Mouse (Mus musculus) C2C12 (cell line): ENCODE results near the gene Ss18l2. TPM values are rescaled to one million over a fixed set of nuclear protein-coding genes. Genes with fewer than 3 reads are reported as not detected.

Experiments used
- H3K27me3 ChIP-seq: one replicate; pipeline ENCODE4 v1.6.1; 2011; ENCODE audit not compliant: control insufficient read depth, insufficient read depth, insufficient read length
- H3K36me3 ChIP-seq: one replicate; pipeline ENCODE4 v1.6.1; 2011; ENCODE audit not compliant: control insufficient read depth, insufficient read depth
- H3K4me3 ChIP-seq: one replicate; pipeline ENCODE4 v1.5.1; 2011; ENCODE audit warnings: mild to moderate bottlenecking, control low read depth; ENCODE audit not compliant: poor library complexity, insufficient read depth, severe bottlenecking
- H3K79me2 ChIP-seq: one replicate; pipeline ENCODE4 v1.6.1; 2011; ENCODE audit not compliant: control insufficient read depth, insufficient read depth
- H3K79me3 ChIP-seq: one replicate; pipeline ENCODE4 v1.6.1; 2011; ENCODE audit warnings: low read depth, control low read depth
- H3ac ChIP-seq: one replicate; pipeline ENCODE3; 2011; ENCODE audit warnings: low read depth; ENCODE audit not compliant: control insufficient read depth, insufficient read length
- CEBPB ChIP-seq: IDR thresholded peaks from one replicate; pipeline ENCODE4 v1.6.1; 2011; ENCODE audit warnings: low read depth, mild to moderate bottlenecking, control low read depth, moderate library complexity
- CTCF ChIP-seq: IDR thresholded peaks from one replicate; pipeline ENCODE4 v1.5.1; 2011; ENCODE audit not compliant: control insufficient read depth, insufficient read depth, insufficient read length
- FOSL1 ChIP-seq: IDR thresholded peaks from one replicate; pipeline ENCODE4 v1.8.0; 2011; ENCODE audit warnings: mild to moderate bottlenecking, low read length; ENCODE audit not compliant: poor library complexity, insufficient read depth, severe bottlenecking
- MAX ChIP-seq: IDR thresholded peaks from one replicate; pipeline ENCODE4 v1.6.1; 2011; ENCODE audit warnings: mild to moderate bottlenecking, control low read depth
- MYOD1 ChIP-seq: IDR thresholded peaks from one replicate; pipeline ENCODE4 v1.6.1; 2011; ENCODE audit warnings: low read depth; ENCODE audit not compliant: control insufficient read depth, insufficient read length
- MYOG ChIP-seq: IDR thresholded peaks from one replicate; pipeline ENCODE4 v1.6.1; 2011; ENCODE audit not compliant: control insufficient read depth, insufficient read length; ENCODE audit errors: extremely low read depth
- USF1 ChIP-seq: IDR thresholded peaks from one replicate; pipeline ENCODE4 v1.6.1; 2011; ENCODE audit warnings: low read depth, mild to moderate bottlenecking, control low read depth, moderate library complexity
- polyA plus RNA-seq: library from polyadenylated mRNA; unstranded; fragments of >200 nt; fragmentation: generic; extraction: Trizol; gene quantifications from one replicate; pipeline ENCODE4 v1.2.1, GENCODE M21; 2012; ENCODE audit warnings: missing spikeins

The Ss18l2 gene
- polyA plus RNA-seq, 1 experiment, result 44.7 TPM

DNA sequence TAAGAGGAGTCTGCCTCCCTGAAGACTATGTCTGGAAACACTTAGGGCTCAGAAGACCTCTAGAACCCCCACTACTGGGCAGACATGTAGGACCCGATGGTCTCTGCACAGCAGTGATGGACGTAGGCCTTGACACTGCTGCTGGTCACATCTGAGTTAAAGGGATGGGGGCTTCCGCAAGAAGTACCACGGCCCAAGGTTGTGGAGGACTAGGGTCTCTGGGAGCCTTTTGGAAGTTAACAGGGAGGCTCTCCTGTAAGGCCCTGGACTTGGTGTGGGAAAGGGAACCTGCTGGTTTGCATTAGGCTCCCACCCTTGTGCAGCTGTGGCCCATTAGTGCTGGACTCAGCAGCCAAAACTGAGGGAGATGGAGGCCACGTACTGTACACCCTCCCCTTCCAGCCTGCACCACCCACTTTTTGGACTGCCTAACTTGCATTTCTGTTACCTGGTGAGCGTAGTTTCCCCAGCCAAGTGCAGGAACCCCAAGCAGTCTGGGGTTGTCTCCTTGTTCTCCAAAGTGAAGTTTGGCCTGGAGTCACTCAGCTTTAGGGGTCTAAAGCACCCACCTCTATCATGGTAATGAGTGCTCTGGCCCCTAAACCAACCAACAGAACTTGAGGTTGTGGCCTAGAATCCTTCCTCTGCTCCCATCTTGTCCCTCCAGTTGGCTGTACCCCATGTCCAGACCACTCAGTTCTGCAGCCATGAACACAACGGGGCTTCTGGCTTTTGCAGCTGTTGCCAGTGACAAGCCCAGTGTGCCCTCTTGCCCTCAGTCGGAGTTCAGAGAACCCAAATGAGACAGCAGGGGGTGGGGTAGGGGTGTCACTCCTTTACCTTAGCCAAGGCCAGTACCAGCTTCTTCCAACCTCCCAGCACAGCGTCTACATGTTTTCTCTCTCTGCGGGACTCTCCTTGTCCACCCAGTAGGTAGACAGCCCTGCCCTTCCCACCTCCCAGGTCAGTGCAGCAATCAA lies 48.0 kb downstream of the Ss18l2 start:
- Histone ChIP-seq H3K27me3 (no peaks in the 10 kb centered on the region), H3ac (no peak overlapping the region), H3K79me3 (no peaks in the 10 kb centered on the region), H3K36me3 (peaks cover 28% of the 10 kb centered on the region), H3K4me3 (no peak overlapping the region), H3K79me2 (no peaks in the 10 kb centered on the region)
- TF ChIP-seq CEBPB, result no peak
- no peak for TF ChIP-seq MYOD1
- no peak for TF ChIP-seq MYOG
- no peak for TF ChIP-seq USF1
- TF ChIP-seq FOSL1, result no peak
- TF ChIP-seq CTCF, result no peak
- no peak for TF ChIP-seq MAX

DNA sequence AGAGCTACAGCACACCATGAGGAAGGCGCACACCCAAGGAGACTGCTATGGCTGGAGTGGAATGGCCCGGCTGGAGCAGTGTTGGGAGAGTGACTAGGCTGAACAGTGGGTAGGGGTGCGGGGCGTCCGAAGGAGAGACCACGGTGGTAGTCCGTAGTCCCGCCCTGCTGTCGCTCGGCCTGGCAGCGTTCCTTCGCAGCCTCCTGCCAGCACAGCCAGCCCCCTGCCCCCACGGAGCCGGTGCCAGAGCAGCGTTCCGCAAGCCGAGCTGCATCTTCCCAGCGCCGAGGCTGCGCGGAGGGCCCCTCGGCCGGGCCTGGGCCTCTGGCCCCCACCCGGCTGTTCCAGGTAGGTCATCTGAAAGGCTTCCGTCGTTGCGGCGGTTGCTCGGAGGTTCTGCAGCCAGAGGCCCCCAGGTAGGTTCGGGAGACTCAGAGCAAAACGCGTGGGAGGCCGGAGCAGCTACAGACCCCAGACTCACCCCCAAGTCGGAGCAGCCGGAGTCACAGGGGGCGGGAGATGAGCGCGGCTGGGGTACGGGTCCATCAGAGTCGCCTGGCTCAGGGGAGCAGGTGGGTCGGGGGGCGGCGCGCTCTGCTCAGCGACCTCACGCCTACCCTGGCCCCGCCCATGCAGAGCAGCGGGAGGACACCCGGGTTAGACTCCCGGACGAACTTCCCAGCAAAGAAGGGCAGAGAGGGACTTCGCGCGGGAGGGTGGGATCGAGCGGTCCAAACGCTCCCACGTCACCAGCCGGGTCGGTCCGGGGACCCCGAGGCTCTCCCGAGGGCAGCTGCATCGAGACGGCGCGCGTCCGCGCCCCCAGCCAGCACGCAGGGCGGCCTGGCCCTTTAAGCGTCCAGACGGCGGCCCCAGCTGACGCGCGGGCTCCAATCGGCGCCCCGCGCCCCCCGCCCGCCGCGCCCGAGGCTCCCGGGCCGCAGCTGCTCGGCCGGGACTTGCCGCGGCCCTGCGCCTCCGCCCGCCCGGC lies 49.3 kb downstream of the Ss18l2 start, which contains the start of gene Zfp651:
Gene Zfp651 (plus strand): TSS at position 240 of the 991 bp plus-strand sequence.
- Histone ChIP-seq H3K79me3 (no peaks in the 10 kb centered on the region), H3K27me3 (no peaks in the 10 kb centered on the region), H3ac (peak within 1 kb of the TSS; percentile 82), H3K36me3 (peaks cover 16% of the 10 kb centered on the region), H3K79me2 (no peaks in the 10 kb centered on the region), H3K4me3 (peak within 1 kb of the TSS; percentile 36)
- TF ChIP-seq MYOG (no peak), MAX (no peak), FOSL1 (no peak), USF1 (no peak), MYOD1 (no peak), CEBPB (no peak), CTCF (no peak)

- no peaks in the 10 kb centered on the region for H3K27me3 ChIP-seq
- H3ac ChIP-seq, result peak overlapping the region; percentile 71
- TF ChIP-seq FOSL1 (no peak), USF1 (peak; percentile 49), MYOD1 (no peak)
- no peaks in the 10 kb centered on the region for H3K79me3 ChIP-seq
- H3K79me2 ChIP-seq, result no peaks in the 10 kb centered on the region
- peak overlapping the region; percentile 36 for H3K4me3 ChIP-seq
- H3K36me3 ChIP-seq, result peaks cover 5% of the 10 kb centered on the region
These were observed 50.4 kb downstream of the Ss18l2 start for GRCm38 (mm10) chr9:121760271-121761090.

GRCm38 (mm10) chr9:121761091-121761665 lies 51.0 kb downstream of the Ss18l2 start:
- Histone ChIP-seq H3K27me3 (no peaks in the 10 kb centered on the region), H3K79me2 (no peaks in the 10 kb centered on the region), H3K79me3 (no peaks in the 10 kb centered on the region), H3ac (no peak overlapping the region), H3K4me3 (peak overlapping the region; percentile 36), H3K36me3 (peaks cover 3% of the 10 kb centered on the region)
- TF ChIP-seq FOSL1, result no peak
- no peak for TF ChIP-seq MYOG
- TF ChIP-seq MYOD1, result no peak
- no peak for TF ChIP-seq CTCF
- no peak for TF ChIP-seq MAX
- no peak for TF ChIP-seq CEBPB
- TF ChIP-seq USF1, result no peak
